Mouse (Mus musculus) Patski (cell line): ENCODE measurements around the gene 2410004P03Rik. TPM values are rescaled to one million over a fixed set of nuclear protein-coding genes. Genes with fewer than 3 reads are reported as not detected.

ENCODE experiments used
- ATAC-seq: fragments of 100-300 bp; one replicate; pipeline ENCODE4 v1.8.0; 2021
- CTCF ChIA-PET: fragments of 350-600 bp; sonication (Branson Sonifier 250); formaldehyde crosslinking; loops from one replicate; lab custom pipeline; 2022; ENCODE audit warnings: inconsistent platforms; lab: Charles Lee
- POLR2A ChIA-PET: fragments of 350-600 bp; sonication (Branson Sonifier 250); formaldehyde crosslinking; loops from one replicate; lab custom pipeline; 2022; ENCODE audit warnings: antibody characterized with exemption, inconsistent platforms; lab: Charles Lee
- DNase-seq: peaks from one replicate; pipeline ENCODE4 v3.0.0-alpha.2; 2011; ENCODE audit warnings: low read depth, low spot score
- H3K27me3 ChIP-seq: fragments of 371-371 bp; one replicate; pipeline ENCODE4 v1.5.1; 2021
- CTCF ChIP-seq: fragments of 100-300 bp; IDR thresholded peaks from one replicate; pipeline ENCODE4 v1.5.1; 2021
- in situ Hi-C: fragments of 300-500 bp; cut with MboI; formaldehyde crosslinking; loops from 3 replicates; pipeline ENCODE4 v1.11.1; 2018; ENCODE audit warnings: low pct_unique_long_range_greater_than_20kb, mixed read lengths
- polyA plus RNA-seq: library from polyadenylated mRNA; unstranded; gene quantifications from one replicate; pipeline ENCODE4 v1.2.3, GENCODE M21; 2021

Gene 2410004P03Rik
- polyA plus RNA-seq, 1 experiment from 2014 or later = not detected

DNA sequence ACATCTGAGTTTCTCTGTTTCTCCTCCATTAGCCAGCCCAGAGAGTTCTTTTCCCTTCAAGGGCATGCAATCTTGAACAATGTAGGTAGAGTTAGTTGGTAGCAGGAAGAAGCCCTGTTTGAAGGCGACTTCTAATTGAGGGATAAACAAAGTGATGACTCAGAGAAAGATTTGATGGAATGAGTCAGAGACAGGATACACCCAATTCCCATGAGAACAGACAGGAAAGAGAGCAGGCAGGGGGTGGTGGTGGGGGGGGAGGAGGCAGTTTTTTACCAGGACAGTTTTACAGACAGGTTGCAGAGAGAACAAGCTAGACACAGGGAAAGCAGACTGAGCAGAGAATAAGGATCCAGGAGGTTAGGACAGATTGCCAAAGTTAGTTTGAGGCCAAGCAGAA lies 29.0 kb upstream of the 2410004P03Rik start:
- ChIA-PET CTCF (no interaction called here), POLR2A (interaction anchor here (0.6 kb wide), 1 partner anchor 455 kb away, joined by 4 read pairs; no protein-coding TSS in a partner anchor)
- H3K27me3 ChIP-seq = no peaks in the 10 kb centered on the region
- no peak for ATAC-seq
- DNase-seq = peak; percentile 35
- in situ Hi-C loops = no loop called here
- no peak for TF ChIP-seq CTCF

DNA sequence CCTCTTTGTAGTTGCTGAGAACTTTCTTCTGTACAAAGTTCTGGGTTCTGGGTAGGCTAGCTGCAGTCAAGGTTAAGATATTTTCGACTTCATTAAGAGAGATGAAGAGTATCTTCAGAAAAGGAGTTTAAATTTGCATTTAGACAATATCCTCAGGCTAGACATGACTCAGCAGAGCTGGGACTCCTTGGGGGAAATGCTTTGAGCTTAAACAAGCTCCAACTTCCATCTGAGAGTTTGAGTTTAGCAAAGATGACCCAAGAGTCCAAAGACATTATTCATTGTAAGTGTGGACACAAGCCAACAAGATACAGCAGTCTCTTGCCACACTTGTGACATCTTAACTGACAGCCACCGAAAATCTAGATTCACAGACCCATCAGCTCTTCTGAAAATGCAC lies 27.9 kb upstream of the 2410004P03Rik start:
- in situ Hi-C loops = no loop called here
- no peaks in the 10 kb centered on the region for H3K27me3 ChIP-seq
- ChIA-PET CTCF (interaction anchor here (0.8 to 1.3 kb wide), 3 partner anchors 10 to 231 kb away, joined by 3 to 4 read pairs (median 4); no protein-coding TSS in a partner anchor), POLR2A (interaction anchor here (0.5 kb wide), 1 partner anchor 36 kb away, joined by 3 read pairs; no protein-coding TSS in a partner anchor)
- ATAC-seq (no peak), DNase-seq (peak; percentile 12)
- no peak for TF ChIP-seq CTCF

- H3K27me3 ChIP-seq = no peaks in the 10 kb centered on the region
- ChIA-PET POLR2A (no interaction called here), CTCF (no interaction called here)
- in situ Hi-C loops = no loop called here
- DNase-seq (no peak), ATAC-seq (no peak)
- no peak for TF ChIP-seq CTCF
Observed at GRCm38 (mm10) chr12:17038246-17038645, 26.7 kb upstream of the 2410004P03Rik start.

DNA sequence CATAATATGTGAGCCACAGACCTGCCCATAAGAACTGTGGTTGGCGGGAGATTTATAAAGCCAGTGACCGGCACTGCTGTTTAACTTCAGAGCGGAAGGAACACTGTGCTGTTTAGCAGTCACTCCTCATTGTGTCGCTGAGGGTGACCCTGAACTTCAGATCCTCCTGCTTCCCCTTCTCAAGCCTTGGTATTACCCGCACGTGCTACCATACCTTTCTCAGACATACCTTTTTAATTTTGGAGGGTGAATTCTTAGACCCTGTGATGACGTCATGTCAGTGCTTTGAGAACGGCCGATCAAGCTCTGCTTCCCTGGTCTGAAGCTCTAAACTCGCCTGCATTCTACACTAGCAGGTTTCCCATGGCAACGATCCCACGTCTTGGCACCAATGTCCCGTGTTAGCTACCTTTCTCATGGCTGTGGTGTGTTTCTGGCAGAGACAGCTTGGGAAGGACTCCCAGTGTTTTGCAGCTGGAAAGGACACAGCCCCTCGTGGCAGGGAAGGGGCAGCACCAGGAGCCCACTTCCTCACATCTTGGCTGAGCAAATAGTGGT lies 25.6 kb upstream of the 2410004P03Rik start:
- in situ Hi-C loops = no loop called here
- no peak for ATAC-seq
- no peak for DNase-seq
- ChIA-PET POLR2A (no interaction called here), CTCF (interaction anchor here (0.7 kb wide), 1 partner anchor 219 kb away, joined by 4 read pairs; no protein-coding TSS in a partner anchor)
- no peak for TF ChIP-seq CTCF
- H3K27me3 ChIP-seq = no peaks in the 10 kb centered on the region

- CTCF ChIA-PET = no interaction called here
- POLR2A ChIA-PET = no interaction called here
- no peak for ATAC-seq
- DNase-seq = no peak
- no peak for TF ChIP-seq CTCF
- in situ Hi-C loops = no loop called here
- H3K27me3 ChIP-seq = no peaks in the 10 kb centered on the region
Observed at GRCm38 (mm10) chr12:17036532-17036931, 25.0 kb upstream of the 2410004P03Rik start.

DNA sequence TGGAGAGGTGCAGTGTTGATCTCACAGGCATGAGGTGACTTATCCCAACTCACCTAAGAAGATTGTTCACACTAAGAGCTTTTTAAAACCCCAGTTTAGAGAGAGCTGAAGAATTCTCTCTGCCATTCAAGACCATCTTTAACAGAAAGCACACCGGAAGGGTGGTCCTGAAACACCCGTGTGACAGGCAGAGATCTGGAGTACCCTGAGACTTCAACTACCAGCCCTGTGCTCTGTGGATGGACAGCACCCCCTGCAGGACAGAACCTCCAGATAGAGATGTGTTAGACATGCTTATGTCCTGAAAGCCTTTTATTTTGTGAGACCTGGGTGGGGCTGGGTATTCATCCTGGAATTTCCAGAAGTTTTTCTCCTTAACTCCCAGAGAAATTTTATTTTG lies 23.6 kb upstream of the 2410004P03Rik start:
- in situ Hi-C loops = no loop called here
- no peak for DNase-seq
- no peaks in the 10 kb centered on the region for H3K27me3 ChIP-seq
- POLR2A ChIA-PET = interaction anchor here (1.0 kb wide), 1 partner anchor 10 kb away, joined by 3 read pairs; no protein-coding TSS in a partner anchor
- TF ChIP-seq CTCF = peak; percentile 59
- ATAC-seq = no peak
- CTCF ChIA-PET = interaction anchor here (1.0 kb wide), 1 partner anchor 16 kb away, joined by 3 read pairs; no protein-coding TSS in a partner anchor

DNA sequence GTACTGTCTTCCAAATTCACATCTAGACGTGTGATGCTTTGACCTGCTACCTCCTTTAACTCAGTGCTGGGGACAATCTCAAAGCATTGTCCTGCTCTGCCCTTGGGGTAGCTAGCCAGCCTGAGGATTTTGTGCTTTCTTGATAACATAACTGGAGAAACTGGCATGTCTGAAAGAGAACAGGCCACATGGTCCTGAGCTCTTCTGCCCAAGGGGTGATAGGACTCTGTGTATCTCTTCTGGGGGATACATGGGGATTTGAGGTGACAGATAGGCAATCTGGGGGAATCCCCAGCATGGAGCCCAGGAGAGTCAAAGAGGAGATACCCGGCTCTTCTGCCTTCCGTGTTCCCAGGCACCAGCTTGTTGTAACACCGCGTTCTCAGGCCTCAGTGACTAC lies 23.1 kb upstream of the 2410004P03Rik start:
- CTCF ChIA-PET = interaction anchor here (1.0 kb wide), 1 partner anchor 15 kb away, joined by 3 read pairs; no protein-coding TSS in a partner anchor
- no peak for DNase-seq

DNA sequence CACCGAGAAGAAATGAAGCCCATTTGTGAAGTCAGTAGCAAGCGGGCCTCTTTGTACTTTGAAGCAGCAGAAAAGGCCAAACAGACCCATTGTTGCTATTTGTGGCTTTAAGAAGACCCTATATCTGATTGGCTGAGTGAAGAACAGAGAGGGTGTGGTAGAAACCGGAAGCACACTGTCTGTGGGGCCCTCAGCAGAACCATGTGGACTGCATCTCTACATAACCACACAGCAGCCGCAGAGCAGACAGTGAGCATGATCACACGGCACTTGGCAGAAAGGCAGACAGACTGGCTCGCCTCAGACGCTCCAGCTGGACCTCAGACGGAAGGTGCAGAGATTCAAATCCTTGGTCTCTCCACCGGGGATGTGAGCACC lies 21.9 kb upstream of the 2410004P03Rik start:
- no peak for ATAC-seq
- DNase-seq = no peak
- in situ Hi-C loops = loop anchor here (5.0 kb wide), 1 partner anchor 204 kb away; no protein-coding TSS in a partner anchor
- no peaks in the 10 kb centered on the region for H3K27me3 ChIP-seq
- ChIA-PET POLR2A (no interaction called here), CTCF (interaction anchor here (1.1 kb wide), 1 partner anchor 223 kb away, joined by 3 read pairs; no protein-coding TSS in a partner anchor)
- TF ChIP-seq CTCF = no peak

More for the DNA sequence above, 23.1 kb upstream of the 2410004P03Rik start:
- no peak for TF ChIP-seq CTCF
- H3K27me3 ChIP-seq = no peaks in the 10 kb centered on the region
- no peak for ATAC-seq
- in situ Hi-C loops = loop anchor here (5.0 kb wide), 1 partner anchor 203 kb away; no protein-coding TSS in a partner anchor
- POLR2A ChIA-PET = interaction anchor here (1.0 kb wide), 1 partner anchor 10 kb away, joined by 3 read pairs; no protein-coding TSS in a partner anchor

GRCm38 (mm10) chr12:17032694-17033463 lies 21.4 kb upstream of the 2410004P03Rik start:
- DNase-seq (no peak), ATAC-seq (no peak)
- in situ Hi-C loops = loop anchor here (5.0 kb wide), 1 partner anchor 204 kb away; no protein-coding TSS in a partner anchor
- H3K27me3 ChIP-seq = no peaks in the 10 kb centered on the region
- CTCF ChIA-PET = interaction anchor here (1.1 kb wide), 2 partner anchors 22 to 223 kb away, joined by 3 read pairs; no protein-coding TSS in a partner anchor
- TF ChIP-seq CTCF = peak; percentile 58
- POLR2A ChIA-PET = no interaction called here

DNA sequence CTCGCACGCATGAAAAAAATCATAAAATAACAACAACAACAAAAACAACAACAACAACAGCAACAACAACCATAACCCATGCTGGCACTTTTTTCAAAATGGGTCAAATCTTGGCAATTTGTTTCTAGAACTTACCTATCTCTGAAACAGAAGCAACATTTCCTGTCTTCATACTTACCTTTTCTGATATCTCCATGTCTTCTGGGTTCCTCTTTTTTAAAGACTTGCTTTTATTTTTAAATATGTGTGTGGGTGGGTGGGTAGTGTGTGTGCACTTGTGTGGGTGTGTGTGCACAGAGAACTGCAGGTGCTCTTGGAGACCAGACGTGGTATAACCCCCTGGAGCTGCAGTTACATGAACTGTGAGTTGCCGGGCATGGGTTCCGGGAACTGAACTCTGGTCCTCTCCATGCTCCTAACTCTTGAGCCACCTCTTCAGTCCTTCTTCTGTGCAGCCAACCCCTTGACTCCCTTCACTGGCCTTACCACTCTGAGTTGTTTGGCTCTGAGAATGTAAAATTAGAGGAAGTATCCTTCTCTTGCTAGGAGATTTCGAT lies 13.1 kb upstream of the 2410004P03Rik start:
- no peak for ATAC-seq
- in situ Hi-C loops = no loop called here

More for the DNA sequence above, 13.1 kb upstream of the 2410004P03Rik start:
- POLR2A ChIA-PET = no interaction called here
- no peaks in the 10 kb centered on the region for H3K27me3 ChIP-seq
- no peak for TF ChIP-seq CTCF
- DNase-seq = no peak
- CTCF ChIA-PET = no interaction called here
